11 mouse cellular contexts compared by ENCODE assay signal in genomic region chr1:125639501-125640253, GRCm38 (mm10). TPM values are rescaled to one million over a fixed set of nuclear protein-coding genes. Genes with fewer than 3 reads are reported as not detected.
A peak's percentile ranks its signal among the peaks of the same experiment; 100 is the strongest.
DNase-seq lines count a peak whose midpoint lies in the region; ATAC-seq lines count a peak whose summit lies in the region.
"Had no signal": no experiment of that assay in that cellular context is flagged by ENCODE, and none has a peak within 500 bp of the region (broad histone marks: within the 10 kb centered on the region; RNA-seq: fewer than 3 reads in every experiment).

No protein-coding gene starts in this region.

- DNase-seq in cerebellum, adult 11-12 months, result peak; percentile 1
- peak; percentile 3 to 8 for DNase-seq in left cerebral cortex, postnatal 25 days (ENCODE audit: low spot score in 2 of 2)
- no peak for DNase-seq in left cerebral cortex, adult 11 months (ENCODE audit: low spot score)
- peak; percentile 60 for DNase-seq in adipocyte (ENCODE audit: low spot score)
- peak; percentile 19 for DNase-seq in gastrocnemius, postnatal 10 days
- no peak for DNase-seq in T-cell, adult 2 months (ENCODE audit: low spot score)
- DNase-seq: B cell, adult 2 months had no signal

- ATAC-seq in cerebellum, adult (ENCODE audit: insufficient number of reproducible peaks, low FRiP score, low TSS enrichment), result no peak
- ATAC-seq in erythroblast, adult 5-6 weeks (replicated peaks; ENCODE audit: low FRiP score, poor library complexity, severe bottlenecking), result no peak
- ATAC-seq: intestine, embryonic 15.5 days had no signal

- intact Hi-C loops in left cerebral cortex, postnatal 25 days (cut with DNase I), result no loop called here

RNA-seq across cellular contexts. Expression of gene Gpr39, which starts 37.1 kb away (rescaled TPM):
- total RNA-seq in left cerebral cortex, postnatal 25 days (2021), result not detected
- total RNA-seq in gastrocnemius, postnatal 10 days (2021), result under 1 TPM; 0.14 to 0.34 TPM
- not detected in 2 replicates for total RNA-seq in erythroblast, adult 5-6 weeks (2015; ENCODE audit: low replicate concordance)
- not detected in 2 replicates for total RNA-seq in erythroblast, adult 5-6 weeks (2017; ENCODE audit: low replicate concordance)
- total RNA-seq: megakaryocyte progenitor cell, adult 5-6 weeks had no signal

Comparison
In these comparisons a context has a peak if more than half of its experiments do, and no peak if none do; other contexts are left out.
1. DNase-seq: peak in cerebellum, adult 11-12 months (single experiment), left cerebral cortex, postnatal 25 days (2 of 2), adipocyte (single experiment) and gastrocnemius, postnatal 10 days (single experiment); none in left cerebral cortex, adult 11 months (single experiment) and T-cell, adult 2 months (single experiment).